Mouse (Mus musculus): ENCODE data around the gene Zc3h14. TPM values are rescaled to one million over a fixed set of nuclear protein-coding genes. Genes with fewer than 3 reads are reported as not detected.

The Zc3h14 gene
- polyA plus RNA-seq, 1 experiment, result 89.8 TPM

DNA sequence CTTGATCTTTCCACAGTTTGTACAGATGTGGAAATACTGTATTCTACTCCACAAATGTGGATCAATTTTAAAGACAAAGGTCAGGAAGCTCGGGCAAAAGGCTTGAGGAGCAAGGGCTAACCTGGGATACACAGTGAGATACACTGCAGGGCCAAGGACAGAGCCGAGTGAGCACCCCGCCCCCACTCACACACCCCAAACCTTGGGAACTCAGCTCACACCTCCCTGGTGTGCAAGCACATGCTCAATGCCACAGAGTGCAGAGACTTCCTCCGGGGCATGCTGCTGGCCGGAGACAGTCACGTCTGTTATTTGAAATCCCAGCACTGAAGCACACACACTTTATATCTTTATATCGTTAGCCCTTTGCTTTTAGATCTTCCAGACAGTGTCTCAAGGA, 20.7 kb upstream of the Zc3h14 start:
- no peaks in the 10 kb centered on the region for H3K4me1 ChIP-seq (replicated peaks; ENCODE audit: control insufficient read depth, insufficient read depth, low read length)
- WGBS, result 88% methylated on average over 7 of the region's 7 CpGs
- no peak overlapping the region for H3K4me3 ChIP-seq (ENCODE audit: control insufficient read depth, insufficient read depth, low read length)
- no peak for DNase-seq
- no peaks in the 10 kb centered on the region for H3K36me3 ChIP-seq (ENCODE audit: control insufficient read depth, insufficient read depth, low read length)
- no peaks in the 10 kb centered on the region for H3K27me3 ChIP-seq (ENCODE audit: control insufficient read depth, insufficient read depth, low read length)
- no peak overlapping the region for H3K27ac ChIP-seq (ENCODE audit: control insufficient read depth, insufficient read depth, low read length)
- no peak for TF ChIP-seq CTCF (IDR thresholded peaks at IDR 0.05; ENCODE audit: borderline replicate concordance, control insufficient read depth, extremely low read depth, insufficient read depth, low read length, poor library complexity)
- no peak for TF ChIP-seq POLR2A (IDR thresholded peaks at IDR 0.05; ENCODE audit: control insufficient read depth, extremely low read depth, insufficient read depth, low read length, poor library complexity)

DNA sequence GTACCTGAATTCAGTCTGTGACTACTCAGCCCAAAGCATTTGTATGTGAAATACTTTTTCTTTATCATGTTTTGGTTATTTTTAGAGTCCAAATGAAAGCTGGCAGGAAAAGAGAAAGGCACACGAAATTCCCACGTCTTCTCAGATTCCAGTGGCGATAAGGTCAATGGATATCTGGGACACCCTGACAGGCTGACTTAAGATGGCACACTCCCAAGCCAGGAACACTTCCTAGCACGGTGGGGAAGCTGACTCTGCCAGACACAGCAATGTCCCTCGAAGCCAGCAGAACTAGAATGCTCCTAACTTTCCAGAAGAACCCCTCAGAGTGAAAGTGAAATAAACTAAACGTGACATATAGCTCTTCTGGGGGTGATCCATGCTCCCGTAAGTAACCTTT, 19.6 kb upstream of the Zc3h14 start:
- H3K27me3 ChIP-seq (ENCODE audit: control insufficient read depth, insufficient read depth, low read length), result no peaks in the 10 kb centered on the region
- no peak for DNase-seq
- H3K4me1 ChIP-seq (replicated peaks; ENCODE audit: control insufficient read depth, insufficient read depth, low read length), result no peaks in the 10 kb centered on the region
- H3K36me3 ChIP-seq (ENCODE audit: control insufficient read depth, insufficient read depth, low read length), result no peaks in the 10 kb centered on the region
- no peak for TF ChIP-seq POLR2A (IDR thresholded peaks at IDR 0.05; ENCODE audit: control insufficient read depth, extremely low read depth, insufficient read depth, low read length, poor library complexity)
- TF ChIP-seq CTCF (IDR thresholded peaks at IDR 0.05; ENCODE audit: borderline replicate concordance, control insufficient read depth, extremely low read depth, insufficient read depth, low read length, poor library complexity), result no peak
- no peak overlapping the region for H3K27ac ChIP-seq (ENCODE audit: control insufficient read depth, insufficient read depth, low read length)
- H3K4me3 ChIP-seq (ENCODE audit: control insufficient read depth, insufficient read depth, low read length), result no peak overlapping the region
- 89% methylated on average over 7 of the region's 7 CpGs for WGBS

DNA sequence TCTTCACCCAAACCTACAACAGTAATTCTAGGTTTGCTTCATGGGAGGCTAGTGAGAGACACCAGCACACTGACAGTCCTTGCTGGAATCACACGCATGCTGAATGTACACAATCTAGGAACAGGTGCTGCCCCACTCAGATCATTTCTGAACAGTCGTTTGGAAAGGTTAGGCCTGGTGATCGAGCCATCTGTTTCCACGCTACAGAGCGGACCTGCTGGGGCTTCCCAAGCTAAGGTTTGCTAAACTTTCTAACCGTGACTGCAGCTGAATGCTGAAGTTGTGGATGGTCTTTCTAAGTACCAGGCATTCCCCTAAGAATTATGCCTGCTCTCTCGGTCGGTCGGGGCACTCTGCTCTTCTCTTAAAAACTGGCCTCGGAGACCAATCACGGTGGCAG, 16.1 kb upstream of the Zc3h14 start:
- H3K4me1 ChIP-seq (replicated peaks; ENCODE audit: control insufficient read depth, insufficient read depth, low read length), result peaks cover 13% of the 10 kb centered on the region
- TF ChIP-seq CTCF (IDR thresholded peaks at IDR 0.05; ENCODE audit: borderline replicate concordance, control insufficient read depth, extremely low read depth, insufficient read depth, low read length, poor library complexity), result no peak
- TF ChIP-seq POLR2A (IDR thresholded peaks at IDR 0.05; ENCODE audit: control insufficient read depth, extremely low read depth, insufficient read depth, low read length, poor library complexity), result no peak
- peaks cover 5% of the 10 kb centered on the region; the same call in 1 of the 2 replicates for H3K27me3 ChIP-seq (ENCODE audit: control insufficient read depth, insufficient read depth, low read length)
- 95% methylated on average over 11 of the region's 11 CpGs for WGBS
- H3K27ac ChIP-seq (ENCODE audit: control insufficient read depth, insufficient read depth, low read length), result no peak overlapping the region
- no peak for DNase-seq
- H3K36me3 ChIP-seq (ENCODE audit: control insufficient read depth, insufficient read depth, low read length), result no peaks in the 10 kb centered on the region
- H3K4me3 ChIP-seq (ENCODE audit: control insufficient read depth, insufficient read depth, low read length), result no peak overlapping the region

DNA sequence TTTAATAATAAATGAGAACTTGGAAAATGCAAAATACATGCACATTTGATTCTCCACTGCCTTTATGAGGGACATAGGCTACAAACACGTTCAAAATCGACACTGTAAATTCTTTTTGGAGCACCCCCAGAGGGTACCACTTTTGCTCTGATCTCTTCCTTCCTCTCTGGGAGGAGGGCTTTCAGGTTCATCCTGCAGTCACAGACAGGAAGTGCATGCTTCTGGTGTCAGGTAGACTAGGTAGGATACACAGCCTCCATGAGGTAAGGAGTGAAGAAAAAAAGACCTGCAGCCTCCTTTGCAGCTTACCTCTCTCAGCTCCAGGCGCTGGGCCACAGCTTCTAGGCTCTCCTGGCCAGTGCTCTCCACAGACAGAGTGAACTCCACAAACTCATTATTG, 13.6 kb upstream of the Zc3h14 start:
- peak overlapping the region; percentile 21 for H3K4me3 ChIP-seq (ENCODE audit: control insufficient read depth, insufficient read depth, low read length)
- WGBS, result 25% methylated on average over 3 of the region's 3 CpGs

DNA sequence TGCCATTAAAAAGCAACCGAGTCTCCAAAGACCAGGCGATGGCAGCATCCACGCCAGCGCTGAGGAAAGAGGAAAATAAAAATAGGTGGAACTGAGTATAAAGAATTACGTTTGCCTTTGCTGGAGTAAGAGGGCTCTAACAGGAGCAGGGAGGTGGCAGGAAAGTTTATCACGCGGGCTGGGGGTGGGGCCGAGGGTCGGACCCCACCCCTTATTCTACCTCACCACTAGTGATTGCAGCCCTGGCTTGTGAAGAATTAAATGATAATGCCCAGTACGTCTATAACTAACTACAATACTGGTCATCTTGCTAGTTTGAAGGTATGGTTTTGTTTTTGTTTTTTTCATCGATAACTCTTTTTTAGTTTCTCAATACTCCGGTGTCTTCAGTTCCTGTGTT, 13.0 kb upstream of the Zc3h14 start:
- Histone ChIP-seq H3K27me3 (ENCODE audit: control insufficient read depth, insufficient read depth, low read length) (peaks cover 17% of the 10 kb centered on the region), H3K4me1 (replicated peaks; ENCODE audit: control insufficient read depth, insufficient read depth, low read length) (peaks cover 13% of the 10 kb centered on the region), H3K27ac (ENCODE audit: control insufficient read depth, insufficient read depth, low read length) (no peak overlapping the region), H3K4me3 (ENCODE audit: control insufficient read depth, insufficient read depth, low read length) (peak overlapping the region; percentile 21), H3K36me3 (ENCODE audit: control insufficient read depth, insufficient read depth, low read length) (no peaks in the 10 kb centered on the region)
- DNase-seq, result no peak
- TF ChIP-seq CTCF (IDR thresholded peaks at IDR 0.05; ENCODE audit: borderline replicate concordance, control insufficient read depth, extremely low read depth, insufficient read depth, low read length, poor library complexity) (no peak), POLR2A (IDR thresholded peaks at IDR 0.05; ENCODE audit: control insufficient read depth, extremely low read depth, insufficient read depth, low read length, poor library complexity) (no peak)
- WGBS, result 12% methylated on average over 12 of the region's 12 CpGs

More for the DNA sequence above, 13.6 kb upstream of the Zc3h14 start:
- no peak for DNase-seq
- Histone ChIP-seq H3K36me3 (ENCODE audit: control insufficient read depth, insufficient read depth, low read length) (no peaks in the 10 kb centered on the region), H3K27ac (ENCODE audit: control insufficient read depth, insufficient read depth, low read length) (no peak overlapping the region), H3K27me3 (ENCODE audit: control insufficient read depth, insufficient read depth, low read length) (peaks cover 15% of the 10 kb centered on the region), H3K4me1 (replicated peaks; ENCODE audit: control insufficient read depth, insufficient read depth, low read length) (peaks cover 13% of the 10 kb centered on the region)
- no peak for TF ChIP-seq POLR2A (IDR thresholded peaks at IDR 0.05; ENCODE audit: control insufficient read depth, extremely low read depth, insufficient read depth, low read length, poor library complexity)
- TF ChIP-seq CTCF (IDR thresholded peaks at IDR 0.05; ENCODE audit: borderline replicate concordance, control insufficient read depth, extremely low read depth, insufficient read depth, low read length, poor library complexity), result no peak

DNA sequence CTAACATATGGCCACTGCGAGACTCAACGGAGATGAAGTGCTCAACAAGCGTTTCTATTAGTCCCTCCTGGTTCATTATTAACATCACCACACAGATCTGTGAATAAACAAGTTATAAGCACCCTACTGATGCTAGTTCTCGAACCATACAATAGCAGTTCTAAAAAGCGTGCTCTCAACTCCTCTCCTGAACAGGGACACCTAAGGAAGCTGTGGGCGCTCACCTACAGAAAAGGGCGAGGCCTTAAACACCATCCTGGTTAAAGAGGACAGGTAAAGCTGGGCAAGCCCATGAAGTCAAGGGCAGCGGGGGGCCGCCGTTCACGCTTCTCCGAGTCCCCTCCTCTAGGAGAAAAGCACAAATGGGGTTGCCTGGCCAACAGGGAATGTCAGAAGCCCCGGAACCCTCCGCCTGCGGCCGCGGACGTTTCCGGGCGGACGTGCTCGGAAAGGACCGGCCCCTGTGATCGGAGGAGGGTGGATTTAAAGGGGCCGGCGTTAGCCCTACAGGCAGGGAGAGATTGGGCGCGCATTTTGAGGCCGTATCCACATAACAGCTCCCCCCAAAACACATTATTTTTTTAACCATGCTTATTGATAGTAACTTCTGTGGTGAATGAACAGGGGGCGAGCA, 12.4 kb upstream of the Zc3h14 start:
- peaks cover 13% of the 10 kb centered on the region for H3K4me1 ChIP-seq (replicated peaks; ENCODE audit: control insufficient read depth, insufficient read depth, low read length)
- DNase-seq, result peak; percentile 69

More for the DNA sequence above, 12.4 kb upstream of the Zc3h14 start:
- no peaks in the 10 kb centered on the region for H3K36me3 ChIP-seq (ENCODE audit: control insufficient read depth, insufficient read depth, low read length)
- WGBS, result 3% methylated on average over 30 of the region's 30 CpGs
- TF ChIP-seq CTCF (IDR thresholded peaks at IDR 0.05; ENCODE audit: borderline replicate concordance, control insufficient read depth, extremely low read depth, insufficient read depth, low read length, poor library complexity) (no peak), POLR2A (IDR thresholded peaks at IDR 0.05; ENCODE audit: control insufficient read depth, extremely low read depth, insufficient read depth, low read length, poor library complexity) (no peak)
- peak overlapping the region; percentile 57 for H3K4me3 ChIP-seq (ENCODE audit: control insufficient read depth, insufficient read depth, low read length)
- peaks cover 20% of the 10 kb centered on the region for H3K27me3 ChIP-seq (ENCODE audit: control insufficient read depth, insufficient read depth, low read length)
- H3K27ac ChIP-seq (ENCODE audit: control insufficient read depth, insufficient read depth, low read length), result no peak overlapping the region
